In the genomic region with DNA sequence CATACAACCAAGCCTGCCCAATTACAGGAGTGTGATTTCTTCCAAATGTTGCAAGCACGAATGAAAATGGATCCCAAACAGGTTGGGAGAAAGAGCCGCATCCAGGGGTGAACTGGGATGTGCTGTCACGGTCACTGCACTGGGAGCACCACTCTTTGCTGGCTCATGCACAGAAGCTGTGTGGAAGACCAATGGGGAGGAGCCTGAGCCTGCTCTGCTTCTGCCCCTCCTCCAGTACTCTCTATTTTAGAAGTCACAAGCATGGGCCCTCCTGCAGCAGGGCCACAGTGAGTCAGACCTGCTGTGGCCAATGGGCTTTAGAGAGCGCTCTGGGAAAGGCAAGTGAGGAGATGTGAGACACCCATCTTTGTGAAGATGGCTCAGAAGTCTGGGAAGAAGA, we compare ENCODE assay signal across 1 mouse cellular context.
TF ChIP-seq lines count a peak whose summit lies in the region.

No protein-coding gene starts in this region.

TF ChIP-seq in myocyte, 11 proteins besides CTCF, POLR2A, EP300 and RAD21 (continued from another document):
- no peak for TF ChIP-seq MYOG (IDR thresholded peaks at IDR 0.05; ENCODE audit: control insufficient read depth in 1 of 3, insufficient read depth in 1 of 3, insufficient read length in 2 of 3, low read depth in 2 of 3)
- TF ChIP-seq SRF (IDR thresholded peaks at IDR 0.05; ENCODE audit: control insufficient read depth, insufficient read length, low read depth) = no peak
- no peak for TF ChIP-seq REST (IDR thresholded peaks at IDR 0.05; ENCODE audit: insufficient read depth, insufficient read length)
